Mouse (Mus musculus) testis, postnatal 14 days (tissue): ENCODE measurements around the gene Immt.
"Not testable (repeated sequence)": the region's sequence is repeated elsewhere in the genome, so short reads cannot be mapped to it uniquely, and the experiment has no call there.

Experiments used
- DNase-seq: peaks from one replicate; pipeline ENCODE4 v3.0.0; 2021; ENCODE audit warnings: low spot score

Gene Immt

GRCm38 (mm10) chr6:71846906-71847305 is 15.8 kb downstream of the Immt start:
- not testable (repeated sequence) for DNase-seq

DNA sequence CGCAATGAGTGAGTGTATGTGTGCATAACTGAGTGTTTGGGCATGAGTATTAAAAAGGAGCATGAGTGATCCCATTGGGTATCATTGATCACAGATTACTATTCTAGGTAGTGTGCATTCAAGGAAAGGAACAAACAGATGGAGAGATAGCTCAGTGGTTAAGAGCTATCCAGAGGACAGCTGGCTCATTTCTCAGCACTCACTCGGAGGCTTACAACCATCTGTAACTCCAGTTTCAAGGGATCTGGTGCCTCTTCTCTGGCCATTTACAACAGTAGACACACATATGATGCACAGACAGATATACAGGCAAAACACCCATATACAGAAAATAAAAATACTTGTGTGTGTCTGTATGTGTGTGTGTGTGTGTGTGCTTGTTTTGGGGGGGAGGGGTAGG is 36.6 kb downstream of the Immt start:
- no peak for DNase-seq

GRCm38 (mm10) chr6:71868809-71869208 is 37.7 kb downstream of the Immt start:
- no peak for DNase-seq

GRCm38 (mm10) chr6:71871396-71871795 is 40.3 kb downstream of the Immt start:
- DNase-seq = no peak

- DNase-seq = no peak
Observed at GRCm38 (mm10) chr6:71877965-71878760, 47.0 kb downstream of the Immt start.

DNA sequence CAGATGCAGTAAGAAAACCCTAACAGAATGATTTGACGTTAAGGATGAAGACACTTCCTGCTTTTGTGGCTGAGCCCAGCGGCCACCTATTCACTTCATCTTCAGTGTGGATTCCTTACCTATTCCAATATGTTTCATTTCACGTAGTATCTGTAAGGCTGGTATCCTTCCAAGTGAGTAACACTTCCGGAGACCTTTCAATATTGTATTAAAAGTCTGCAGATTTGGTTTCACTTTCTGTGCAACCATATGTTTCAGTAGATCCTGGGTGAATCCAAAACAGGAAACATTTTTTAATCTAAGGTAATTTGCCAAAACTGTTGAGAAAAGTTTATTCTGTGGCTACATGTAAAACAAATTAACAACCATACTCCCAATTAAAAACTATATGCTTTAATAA is 62.1 kb downstream of the Immt start:
- no peak for DNase-seq

DNA sequence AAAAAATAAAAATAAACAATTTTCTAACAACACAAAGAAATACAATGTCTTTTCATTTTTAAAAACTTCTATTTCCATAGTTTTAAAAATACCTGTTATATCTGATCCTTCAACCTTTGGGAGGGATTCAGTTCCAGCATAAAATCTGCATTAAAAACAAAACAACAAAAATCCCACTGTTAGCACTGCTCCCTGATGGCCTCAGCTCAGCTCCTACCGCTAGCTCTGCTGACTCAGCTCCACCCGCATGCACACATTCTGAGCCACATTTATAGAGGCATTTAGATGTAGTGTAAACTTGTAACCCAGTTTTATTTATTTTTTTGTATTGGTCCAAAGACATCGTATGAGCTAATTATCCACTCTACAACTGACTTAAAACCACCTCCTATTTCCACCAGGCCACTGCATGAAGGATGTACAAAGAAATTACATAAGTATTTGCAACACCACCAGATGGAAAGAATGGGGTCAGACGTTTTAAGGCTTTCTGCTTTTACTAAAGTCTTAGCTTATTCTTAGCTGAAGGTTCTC is 76.6 kb downstream of the Immt start:
- no peak for DNase-seq

- DNase-seq = peak; percentile 92
Observed at GRCm38 (mm10) chr6:71908481-71909381, 77.6 kb downstream of the Immt start, which contains the start of the genes Ptcd3 and Polr1a. Gene Ptcd3 (minus strand): TSS chr6:71908750. Gene Polr1a (plus strand): TSS chr6:71909053.

GRCm38 (mm10) chr6:71909384-71909783 is 78.3 kb downstream of the Immt start:
- DNase-seq = no peak

DNA sequence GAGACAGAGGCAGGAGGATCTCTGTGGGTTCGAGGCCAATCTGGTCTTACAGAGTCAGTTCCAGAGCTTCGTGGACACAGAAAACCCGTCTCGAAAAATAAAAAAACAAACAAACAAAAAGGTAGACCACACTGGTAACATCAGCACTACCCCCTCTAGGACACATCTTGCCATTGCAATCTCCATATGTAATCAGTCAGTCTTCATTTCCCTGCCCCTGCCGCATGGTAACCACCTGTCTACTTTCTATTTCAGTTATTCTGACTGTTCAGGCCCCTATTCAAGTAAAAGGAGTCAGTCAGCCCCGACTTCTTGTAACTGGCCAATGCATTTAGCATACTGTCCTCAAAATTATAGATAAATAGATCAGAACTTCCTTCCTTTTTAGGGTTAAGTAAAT is 78.7 kb downstream of the Immt start:
- no peak for DNase-seq

GRCm38 (mm10) chr6:71911686-71912450 is 80.7 kb downstream of the Immt start:
- DNase-seq = no peak

GRCm38 (mm10) chr6:71920752-71921151 is 89.6 kb downstream of the Immt start:
- no peak for DNase-seq

DNA sequence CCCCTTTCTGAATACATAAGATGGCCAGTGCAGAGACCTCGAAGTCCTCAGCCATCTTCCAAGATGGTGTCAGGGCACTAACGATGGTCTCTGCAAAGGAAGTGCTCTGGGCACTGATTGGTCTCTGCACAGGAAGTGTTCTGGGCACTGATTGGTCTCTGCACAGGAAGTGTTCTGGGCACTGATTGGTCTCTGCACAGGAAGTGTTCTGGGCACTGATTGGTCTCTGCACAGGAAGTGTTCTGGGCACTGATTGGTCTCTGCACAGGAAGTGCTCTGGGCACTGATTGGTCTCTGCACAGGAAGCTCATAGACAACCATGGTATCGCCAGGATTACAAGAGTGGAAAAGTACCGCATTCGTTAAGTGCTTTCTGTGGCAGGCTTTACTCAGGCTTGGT is 94.1 kb downstream of the Immt start:
- not testable (repeated sequence) for DNase-seq
